In genomic region chr10:83130611-83131010, GRCm38 (mm10) we compare ENCODE assay signal across 10 mouse cellular contexts.
DNase-seq lines count a peak whose midpoint lies in the region; ATAC-seq and TF ChIP-seq lines count a peak whose summit lies in the region.
"Had no signal": no experiment of that assay in that cellular context is flagged by ENCODE, and none has a peak within 500 bp of the region (broad histone marks: within the 10 kb centered on the region; RNA-seq: fewer than 3 reads in every experiment).

No protein-coding gene starts in this region.

- H3K27me3 ChIP-seq in embryonic facial prominence, embryonic 11.5 days (ENCODE audit: control insufficient read depth, insufficient read depth, low read length) = no peaks in the 10 kb centered on the region
- no peaks in the 10 kb centered on the region for H3K27me3 ChIP-seq in limb, embryonic 15.5 days
- no peaks in the 10 kb centered on the region for H3K27me3 ChIP-seq in stomach, postnatal 0 days (ENCODE audit: control insufficient read depth, insufficient read depth, low read length)

- no peak overlapping the region for H3K4me2 ChIP-seq in embryonic facial prominence, embryonic 11.5 days (ENCODE audit: low read depth, low read length)
- H3K4me2 ChIP-seq in limb, embryonic 15.5 days = no peak overlapping the region
- no peak overlapping the region for H3K4me2 ChIP-seq in stomach, postnatal 0 days (replicated peaks; ENCODE audit: low read depth)

- H3K9me3 ChIP-seq in embryonic facial prominence, embryonic 11.5 days (replicated peaks; ENCODE audit: control insufficient read depth, low read length) = no peaks in the 10 kb centered on the region
- no peaks in the 10 kb centered on the region for H3K9me3 ChIP-seq in limb, embryonic 15.5 days
- no peaks in the 10 kb centered on the region for H3K9me3 ChIP-seq in stomach, postnatal 0 days (ENCODE audit: control insufficient read depth, low read length)

- peak overlapping the region; percentile 25; the same call in 1 of the 2 replicates for H3K9ac ChIP-seq in embryonic facial prominence, embryonic 11.5 days (replicated peaks; ENCODE audit: low read length)
- H3K9ac ChIP-seq in limb, embryonic 15.5 days = no peak overlapping the region
- H3K9ac ChIP-seq in stomach, postnatal 0 days (ENCODE audit: low read length) = no peak overlapping the region
- H3K9ac ChIP-seq: liver, embryonic 14.5 days had no signal

- H3K4me1 ChIP-seq in embryonic facial prominence, embryonic 11.5 days (ENCODE audit: control insufficient read depth, insufficient read depth, low read length) = no peaks in the 10 kb centered on the region
- H3K4me1 ChIP-seq in limb, embryonic 15.5 days = peaks cover 52% of the 10 kb centered on the region
- H3K4me1 ChIP-seq in stomach, postnatal 0 days (replicated peaks; ENCODE audit: control insufficient read depth, insufficient read depth) = no peaks in the 10 kb centered on the region

- no peaks in the 10 kb centered on the region for H3K36me3 ChIP-seq in embryonic facial prominence, embryonic 11.5 days (replicated peaks; ENCODE audit: control insufficient read depth, insufficient read depth, low read depth, low read length)
- no peaks in the 10 kb centered on the region for H3K36me3 ChIP-seq in limb, embryonic 15.5 days
- H3K36me3 ChIP-seq in stomach, postnatal 0 days (ENCODE audit: control insufficient read depth, insufficient read depth, low read length) = no peaks in the 10 kb centered on the region

- DNase-seq in layer of hippocampus, postnatal 14 days (ENCODE audit: low spot score in 2 of 2) = peak; percentile 38 to 64
- DNase-seq in layer of hippocampus, adult 18-20 months (ENCODE audit: low spot score in 2 of 2) = no peak
- no peak for DNase-seq in embryonic facial prominence, embryonic 11.5 days (ENCODE audit: low spot score)
- peak; percentile 59 for DNase-seq in forelimb bud, embryonic 11.5 days (ENCODE audit: low read depth, low spot score)
- no peak for DNase-seq in stomach, postnatal 0 days (ENCODE audit: low spot score)
- no peak for DNase-seq in liver
- no peak for DNase-seq in left cerebral cortex, adult 8-10 months (ENCODE audit: low spot score in 2 of 2)

- no peak overlapping the region for H3K27ac ChIP-seq in embryonic facial prominence, embryonic 11.5 days (replicated peaks; ENCODE audit: low read depth, low read length)
- H3K27ac ChIP-seq in limb, embryonic 15.5 days = peak overlapping the region; percentile 77
- no peak overlapping the region for H3K27ac ChIP-seq in stomach, postnatal 0 days (replicated peaks)
- H3K27ac ChIP-seq: liver, embryonic 14.5 days had no signal

- TF ChIP-seq EP300 in stomach, postnatal 0 days (optimal IDR thresholded peaks at IDR 0.05) = no peak

- no peak for TF ChIP-seq CTCF in stomach, postnatal 0 days (IDR thresholded peaks at IDR 0.05; ENCODE audit: low read depth)

- no peak overlapping the region for H3K4me3 ChIP-seq in embryonic facial prominence, embryonic 11.5 days (ENCODE audit: low read depth, low read length)
- no peak overlapping the region for H3K4me3 ChIP-seq in limb, embryonic 15.5 days
- no peak overlapping the region for H3K4me3 ChIP-seq in stomach, postnatal 0 days (ENCODE audit: low read depth, low read length)
- H3K4me3 ChIP-seq: myocyte had no signal

- 37% methylated on average over 8 of the region's 8 CpGs for WGBS in embryonic facial prominence, embryonic 11.5 days
- 59% methylated on average over 8 of the region's 8 CpGs for WGBS in limb, embryonic 15.5 days
- WGBS in stomach, postnatal 0 days = 72% methylated on average over 8 of the region's 8 CpGs

- no peak for ATAC-seq in embryonic facial prominence, embryonic 11.5 days (replicated peaks; ENCODE audit: insufficient number of reproducible peaks, low FRiP score, low TSS enrichment, low read depth)
- peak; percentile 81 for ATAC-seq in limb, embryonic 15.5 days (ENCODE audit: insufficient number of reproducible peaks, low FRiP score, low TSS enrichment, low read depth)
- no peak for ATAC-seq in stomach, postnatal 0 days (ENCODE audit: low FRiP score, low TSS enrichment)

Comparison
In these comparisons a context has a peak if more than half of its experiments do, and no peak if none do; other contexts are left out.
1. DNase-seq: peak in layer of hippocampus, postnatal 14 days (2 of 2) and forelimb bud, embryonic 11.5 days (single experiment); none in layer of hippocampus, adult 18-20 months (0 of 2), embryonic facial prominence, embryonic 11.5 days (single experiment), stomach, postnatal 0 days (single experiment), liver (single experiment) and left cerebral cortex, adult 8-10 months (0 of 2).